Mouse (Mus musculus): ENCODE data around the gene Il6ra. TPM values are rescaled to one million over a fixed set of nuclear protein-coding genes. Genes with fewer than 3 reads are reported as not detected.

Il6ra gene
- polyA plus RNA-seq, 1 experiment from 2014 or later, result 0.54 TPM

DNA sequence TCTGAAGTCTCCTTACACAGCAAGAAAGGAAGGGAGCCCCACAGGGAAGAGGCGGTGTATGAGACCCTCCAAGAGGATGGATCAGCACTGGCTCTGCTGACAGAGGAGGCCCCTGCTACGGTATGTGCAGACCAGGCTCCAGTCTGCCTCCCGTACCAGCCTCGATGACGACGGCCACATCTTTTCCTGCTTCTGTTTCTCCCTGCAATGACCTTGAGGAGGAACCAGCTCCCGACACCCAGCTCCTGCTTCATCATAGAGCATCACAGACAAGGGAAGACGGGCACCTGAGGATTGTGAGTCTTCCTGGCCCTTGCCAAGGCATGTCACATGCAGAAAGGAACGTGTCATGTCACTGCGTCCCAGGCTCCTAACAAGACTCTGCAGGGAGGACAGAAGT lies 15.0 kb downstream of the Il6ra start:
- Histone ChIP-seq H3K36me3 (ENCODE audit: control insufficient read depth, insufficient read depth) (no peaks in the 10 kb centered on the region), H3K27ac (ENCODE audit: low read length) (no peak overlapping the region), H3K9me3 (ENCODE audit: control insufficient read depth, low read length) (no peaks in the 10 kb centered on the region), H3K4me2 (ENCODE audit: low read length) (no peak overlapping the region), H3K4me1 (replicated peaks; ENCODE audit: control insufficient read depth, insufficient read depth, low read length) (no peaks in the 10 kb centered on the region), H3K4me3 (replicated peaks; ENCODE audit: low read length) (no peak overlapping the region), H3K27me3 (replicated peaks; ENCODE audit: control insufficient read depth, insufficient read depth, low read length) (no peaks in the 10 kb centered on the region), H3K9ac (replicated peaks; ENCODE audit: low read depth, low read length) (no peak overlapping the region)
- ATAC-seq, result no peak
- WGBS, result 79% methylated on average over 10 of the region's 10 CpGs

DNA sequence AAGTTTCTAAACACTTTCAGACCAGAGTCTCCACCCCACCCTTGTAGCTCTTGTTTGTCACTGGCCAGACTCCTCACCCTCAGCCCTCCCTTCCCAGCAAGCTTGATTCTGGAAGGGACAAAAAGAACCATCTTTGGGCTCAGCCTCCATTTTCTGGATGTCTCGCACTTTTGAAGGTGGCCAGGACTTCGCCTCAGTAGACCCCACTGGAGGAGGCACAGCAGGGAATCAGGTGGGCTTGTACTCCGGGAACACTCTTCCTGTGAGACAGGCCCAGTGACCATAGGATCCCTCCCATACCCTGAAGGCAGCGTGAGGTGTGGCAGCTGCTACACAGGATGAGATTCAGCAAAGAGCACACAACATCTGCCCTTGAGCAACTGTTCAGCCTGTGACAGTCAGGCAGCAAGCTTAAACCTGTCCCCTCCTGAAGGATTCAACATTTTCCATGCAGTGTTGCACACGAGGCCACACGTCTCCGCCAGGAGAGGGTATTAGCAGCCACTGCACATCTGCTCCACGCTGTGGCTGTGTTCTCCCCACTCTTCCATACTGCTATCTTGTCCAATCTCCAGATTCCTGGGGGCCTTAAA lies 15.7 kb downstream of the Il6ra start:
- Histone ChIP-seq H3K27ac (ENCODE audit: low read length) (no peak overlapping the region), H3K4me3 (replicated peaks; ENCODE audit: low read length) (no peak overlapping the region), H3K4me1 (replicated peaks; ENCODE audit: control insufficient read depth, insufficient read depth, low read length) (no peaks in the 10 kb centered on the region), H3K9ac (replicated peaks; ENCODE audit: low read depth, low read length) (no peak overlapping the region), H3K27me3 (replicated peaks; ENCODE audit: control insufficient read depth, insufficient read depth, low read length) (no peaks in the 10 kb centered on the region), H3K4me2 (ENCODE audit: low read length) (no peak overlapping the region), H3K36me3 (ENCODE audit: control insufficient read depth, insufficient read depth) (no peaks in the 10 kb centered on the region), H3K9me3 (ENCODE audit: control insufficient read depth, low read length) (no peaks in the 10 kb centered on the region)
- 77% methylated on average over 8 of the region's 8 CpGs for WGBS
- no peak for ATAC-seq

- no peaks in the 10 kb centered on the region for H3K36me3 ChIP-seq (ENCODE audit: control insufficient read depth, insufficient read depth)
- WGBS, result 19% methylated on average over 5 of the region's 5 CpGs
- H3K4me3 ChIP-seq (replicated peaks; ENCODE audit: low read length), result no peak overlapping the region
- H3K4me1 ChIP-seq (replicated peaks; ENCODE audit: control insufficient read depth, insufficient read depth, low read length), result no peaks in the 10 kb centered on the region
- no peaks in the 10 kb centered on the region for H3K27me3 ChIP-seq (replicated peaks; ENCODE audit: control insufficient read depth, insufficient read depth, low read length)
- no peak for ATAC-seq
- H3K9ac ChIP-seq (replicated peaks; ENCODE audit: low read depth, low read length), result no peak overlapping the region
- H3K4me2 ChIP-seq (ENCODE audit: low read length), result no peak overlapping the region
- H3K9me3 ChIP-seq (ENCODE audit: control insufficient read depth, low read length), result no peaks in the 10 kb centered on the region
- H3K27ac ChIP-seq (ENCODE audit: low read length), result no peak overlapping the region
These were observed 16.4 kb downstream of the Il6ra start for GRCm38 (mm10) chr3:89896571-89896970.

GRCm38 (mm10) chr3:89892517-89893106 lies 20.4 kb downstream of the Il6ra start:
- Histone ChIP-seq H3K9ac (replicated peaks; ENCODE audit: low read depth, low read length) (no peak overlapping the region), H3K27ac (ENCODE audit: low read length) (no peak overlapping the region), H3K4me3 (replicated peaks; ENCODE audit: low read length) (no peak overlapping the region), H3K36me3 (ENCODE audit: control insufficient read depth, insufficient read depth) (no peaks in the 10 kb centered on the region), H3K4me1 (replicated peaks; ENCODE audit: control insufficient read depth, insufficient read depth, low read length) (no peaks in the 10 kb centered on the region), H3K9me3 (ENCODE audit: control insufficient read depth, low read length) (no peaks in the 10 kb centered on the region), H3K27me3 (replicated peaks; ENCODE audit: control insufficient read depth, insufficient read depth, low read length) (no peaks in the 10 kb centered on the region), H3K4me2 (ENCODE audit: low read length) (no peak overlapping the region)
- no peak for ATAC-seq
- 89% methylated on average over 5 of the region's 5 CpGs for WGBS

DNA sequence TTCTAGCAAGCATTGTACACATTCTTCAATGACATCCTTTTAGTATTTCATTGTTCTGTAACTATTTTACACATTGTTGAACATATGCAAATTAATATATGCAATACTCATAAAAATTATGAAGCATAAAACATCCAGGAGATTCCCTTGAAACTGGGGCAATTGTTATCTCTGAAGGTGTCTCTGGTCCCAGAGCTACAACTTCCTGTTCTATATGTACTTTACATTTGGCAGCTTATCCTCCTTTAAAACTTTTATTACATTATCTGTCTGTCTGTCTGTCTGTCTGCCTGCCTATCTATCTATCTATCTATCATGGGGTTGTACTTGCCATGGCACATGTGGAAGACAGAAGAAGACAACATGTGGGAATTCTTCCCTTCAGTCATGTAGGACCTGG lies 21.3 kb downstream of the Il6ra start:
- H3K4me2 ChIP-seq (ENCODE audit: low read length), result no peak overlapping the region

DNA sequence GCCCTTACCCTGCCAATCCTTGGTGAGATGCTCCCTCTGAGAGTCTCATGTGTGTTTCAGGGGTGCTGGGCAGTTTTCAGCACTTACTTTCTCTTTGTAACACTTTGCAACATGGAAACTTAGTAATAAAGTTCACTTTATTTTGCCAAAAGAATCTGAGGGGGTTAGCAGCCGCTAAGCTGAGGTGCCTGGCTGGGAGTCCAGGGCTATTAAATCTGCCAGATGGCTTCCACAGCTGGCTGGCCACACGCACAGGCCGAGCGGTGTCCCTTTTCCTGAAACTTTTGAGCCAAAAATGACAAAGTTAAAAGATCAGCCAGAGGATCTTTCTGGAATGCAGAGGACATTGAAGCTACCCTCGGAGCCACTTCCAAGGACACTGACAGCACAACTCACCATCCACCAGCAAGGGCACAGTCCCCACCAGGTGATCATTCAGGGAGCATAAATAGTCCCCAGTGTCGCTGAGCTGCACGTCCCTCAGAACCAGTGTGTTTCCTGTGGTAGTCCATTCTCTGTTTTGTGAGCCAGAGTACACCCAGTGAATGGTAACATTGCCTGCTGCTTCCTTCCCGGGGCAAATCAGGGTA lies 23.1 kb downstream of the Il6ra start:
- WGBS, result 75% methylated on average over 8 of the region's 8 CpGs

More for the DNA sequence above, 21.3 kb downstream of the Il6ra start:
- Histone ChIP-seq H3K4me1 (replicated peaks; ENCODE audit: control insufficient read depth, insufficient read depth, low read length) (no peaks in the 10 kb centered on the region), H3K27ac (ENCODE audit: low read length) (no peak overlapping the region), H3K27me3 (replicated peaks; ENCODE audit: control insufficient read depth, insufficient read depth, low read length) (no peaks in the 10 kb centered on the region), H3K36me3 (ENCODE audit: control insufficient read depth, insufficient read depth) (no peaks in the 10 kb centered on the region), H3K9me3 (ENCODE audit: control insufficient read depth, low read length) (no peaks in the 10 kb centered on the region), H3K4me3 (replicated peaks; ENCODE audit: low read length) (no peak overlapping the region), H3K9ac (replicated peaks; ENCODE audit: low read depth, low read length) (no peak overlapping the region)
- no peak for ATAC-seq

GRCm38 (mm10) chr3:89887582-89888230 lies 25.3 kb downstream of the Il6ra start:
- H3K27me3 ChIP-seq (replicated peaks; ENCODE audit: control insufficient read depth, insufficient read depth, low read length), result no peaks in the 10 kb centered on the region
- H3K4me1 ChIP-seq (replicated peaks; ENCODE audit: control insufficient read depth, insufficient read depth, low read length), result no peaks in the 10 kb centered on the region
- H3K9ac ChIP-seq (replicated peaks; ENCODE audit: low read depth, low read length), result no peak overlapping the region
- no peak for ATAC-seq
- H3K4me3 ChIP-seq (replicated peaks; ENCODE audit: low read length), result no peak overlapping the region
- H3K4me2 ChIP-seq (ENCODE audit: low read length), result no peak overlapping the region
- H3K27ac ChIP-seq (ENCODE audit: low read length), result no peak overlapping the region
- 93% methylated on average over 7 of the region's 7 CpGs for WGBS
- H3K36me3 ChIP-seq (ENCODE audit: control insufficient read depth, insufficient read depth), result no peaks in the 10 kb centered on the region
- H3K9me3 ChIP-seq (ENCODE audit: control insufficient read depth, low read length), result no peaks in the 10 kb centered on the region

More for the DNA sequence above, 23.1 kb downstream of the Il6ra start:
- ATAC-seq, result no peak
- H3K4me3 ChIP-seq (replicated peaks; ENCODE audit: low read length), result no peak overlapping the region
- H3K36me3 ChIP-seq (ENCODE audit: control insufficient read depth, insufficient read depth), result no peaks in the 10 kb centered on the region
- H3K4me1 ChIP-seq (replicated peaks; ENCODE audit: control insufficient read depth, insufficient read depth, low read length), result no peaks in the 10 kb centered on the region
- H3K9me3 ChIP-seq (ENCODE audit: control insufficient read depth, low read length), result no peaks in the 10 kb centered on the region
- no peak overlapping the region for H3K9ac ChIP-seq (replicated peaks; ENCODE audit: low read depth, low read length)
- no peaks in the 10 kb centered on the region for H3K27me3 ChIP-seq (replicated peaks; ENCODE audit: control insufficient read depth, insufficient read depth, low read length)
- H3K4me2 ChIP-seq (ENCODE audit: low read length), result no peak overlapping the region
- H3K27ac ChIP-seq (ENCODE audit: low read length), result no peak overlapping the region

- Histone ChIP-seq H3K36me3 (ENCODE audit: control insufficient read depth, insufficient read depth) (no peaks in the 10 kb centered on the region), H3K4me3 (replicated peaks; ENCODE audit: low read length) (no peak overlapping the region), H3K27ac (ENCODE audit: low read length) (no peak overlapping the region), H3K27me3 (replicated peaks; ENCODE audit: control insufficient read depth, insufficient read depth, low read length) (no peaks in the 10 kb centered on the region), H3K9me3 (ENCODE audit: control insufficient read depth, low read length) (no peaks in the 10 kb centered on the region), H3K4me1 (replicated peaks; ENCODE audit: control insufficient read depth, insufficient read depth, low read length) (no peaks in the 10 kb centered on the region), H3K9ac (replicated peaks; ENCODE audit: low read depth, low read length) (no peak overlapping the region), H3K4me2 (ENCODE audit: low read length) (no peak overlapping the region)
- WGBS, result 94% methylated on average over 11 of the region's 11 CpGs
- no peak for ATAC-seq
These were observed 27.2 kb downstream of the Il6ra start for GRCm38 (mm10) chr3:89885766-89886165.

DNA sequence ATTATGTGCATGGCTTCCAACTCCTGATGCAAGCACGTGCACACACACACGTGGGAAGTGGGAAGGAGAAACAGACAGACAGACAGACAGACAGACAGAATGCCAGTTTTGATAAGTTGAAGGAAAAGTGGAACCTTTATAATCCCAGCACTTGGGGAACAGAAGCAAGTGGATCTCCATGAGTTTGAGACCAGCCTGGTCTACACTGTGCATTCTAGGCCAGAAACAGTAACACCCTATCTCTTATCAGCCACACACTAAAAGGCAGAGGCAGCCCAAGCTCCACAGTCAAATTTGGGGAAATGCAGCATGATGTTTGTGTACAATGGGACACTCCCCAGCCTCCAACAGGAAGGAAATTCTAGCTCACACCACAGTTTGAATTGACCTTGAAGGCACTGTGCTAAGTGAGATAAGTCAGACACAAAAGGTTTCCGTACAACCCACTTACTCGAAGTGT lies 29.4 kb downstream of the Il6ra start:
- H3K27me3 ChIP-seq (replicated peaks; ENCODE audit: control insufficient read depth, insufficient read depth, low read length), result no peaks in the 10 kb centered on the region
- ATAC-seq, result no peak
- no peak overlapping the region for H3K4me3 ChIP-seq (replicated peaks; ENCODE audit: low read length)
- WGBS, result 90% methylated on average over 4 of the region's 4 CpGs
- no peak overlapping the region for H3K27ac ChIP-seq (ENCODE audit: low read length)
- no peak overlapping the region for H3K9ac ChIP-seq (replicated peaks; ENCODE audit: low read depth, low read length)
- H3K36me3 ChIP-seq (ENCODE audit: control insufficient read depth, insufficient read depth), result no peaks in the 10 kb centered on the region
- no peaks in the 10 kb centered on the region for H3K4me1 ChIP-seq (replicated peaks; ENCODE audit: control insufficient read depth, insufficient read depth, low read length)
- H3K4me2 ChIP-seq (ENCODE audit: low read length), result no peak overlapping the region
- no peaks in the 10 kb centered on the region for H3K9me3 ChIP-seq (ENCODE audit: control insufficient read depth, low read length)
